Mouse (Mus musculus) testis, postnatal 10 days (tissue): Measurements from ENCODE around the gene Btbd2.

Experiments
- DNase-seq: peaks from one replicate; pipeline ENCODE4 v3.0.0; 2021; ENCODE audit warnings: low spot score

Btbd2 gene

DNA sequence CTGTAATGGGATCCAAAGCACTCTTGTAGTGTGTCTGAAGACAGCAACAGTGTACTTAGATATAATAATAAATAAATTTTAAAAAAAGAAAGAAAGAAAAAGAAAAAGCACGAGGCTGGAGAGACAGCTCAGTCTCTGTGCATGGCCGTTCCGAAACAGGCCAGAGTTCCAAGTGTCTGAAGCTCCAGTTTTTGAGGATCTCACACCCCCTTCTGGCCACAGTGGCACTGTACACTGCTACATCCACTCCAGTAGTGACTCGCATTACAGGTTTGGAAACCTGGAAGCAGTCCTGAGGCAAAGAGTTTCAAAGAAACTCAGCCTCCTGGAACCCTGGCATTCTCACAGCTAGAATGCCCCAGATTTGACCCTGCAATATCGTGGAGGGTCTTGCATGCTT, 31.0 kb upstream of the Btbd2 start:
- DNase-seq: peak; percentile 77

DNA sequence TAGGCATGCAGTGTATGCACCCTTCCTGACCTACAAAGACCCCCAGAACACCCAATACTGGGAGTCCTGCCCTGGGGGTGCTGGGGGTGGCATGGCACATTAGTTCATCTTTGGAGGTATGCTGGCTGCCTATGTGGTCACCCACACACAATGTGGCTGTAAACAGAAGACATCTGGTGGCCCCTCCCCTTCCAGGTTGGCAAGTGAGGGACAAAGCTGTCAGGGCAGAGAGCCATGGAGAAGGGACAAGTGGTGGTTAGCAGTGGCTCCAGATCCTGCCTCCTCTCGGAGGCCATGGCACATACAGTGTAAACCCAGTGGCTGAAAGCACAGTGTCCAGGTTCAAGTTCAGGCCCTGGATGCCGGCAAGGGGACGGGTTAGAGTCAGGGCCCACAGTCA, 29.7 kb upstream of the Btbd2 start:
- no peak for DNase-seq

DNA sequence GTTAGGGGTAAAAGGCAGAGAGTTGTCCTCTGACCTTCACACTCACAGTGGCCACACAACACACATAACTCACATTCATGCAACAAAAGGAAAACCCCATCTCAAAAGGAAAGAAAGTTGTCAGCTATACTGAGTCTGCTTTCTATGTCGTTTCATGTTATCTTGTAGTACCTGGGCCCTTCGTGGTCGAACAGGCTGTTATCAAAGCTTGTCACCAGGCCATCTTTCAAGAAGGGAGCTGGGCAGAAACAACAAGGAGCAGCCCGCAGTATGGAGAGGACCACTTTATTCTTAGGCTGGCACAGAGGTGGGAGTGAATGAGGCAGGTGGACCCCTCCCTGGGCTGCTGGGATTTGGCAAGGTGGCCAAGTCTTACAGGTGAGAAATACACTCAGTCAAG, 28.1 kb upstream of the Btbd2 start:
- DNase-seq: no peak

DNA sequence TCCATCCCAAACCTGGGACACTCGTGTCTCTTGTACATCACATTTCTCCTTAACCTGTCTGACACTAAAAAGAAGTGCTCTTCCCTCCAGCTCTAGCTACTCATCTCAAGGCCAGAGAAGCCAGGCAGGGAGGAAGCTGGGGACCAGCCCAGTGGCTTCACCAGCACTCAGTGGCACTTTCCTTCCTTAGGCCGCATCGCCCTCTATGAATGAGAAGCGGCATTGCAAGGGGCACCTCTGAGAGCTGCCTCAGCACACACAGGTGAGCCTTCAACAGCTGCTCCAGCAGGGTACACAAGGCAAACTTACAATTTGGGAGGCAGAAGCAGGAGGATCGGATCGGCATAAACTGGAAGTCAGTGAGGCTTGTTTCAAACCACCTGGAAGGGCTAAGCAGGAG, 27.3 kb upstream of the Btbd2 start:
- peak; percentile 73 for DNase-seq

DNA sequence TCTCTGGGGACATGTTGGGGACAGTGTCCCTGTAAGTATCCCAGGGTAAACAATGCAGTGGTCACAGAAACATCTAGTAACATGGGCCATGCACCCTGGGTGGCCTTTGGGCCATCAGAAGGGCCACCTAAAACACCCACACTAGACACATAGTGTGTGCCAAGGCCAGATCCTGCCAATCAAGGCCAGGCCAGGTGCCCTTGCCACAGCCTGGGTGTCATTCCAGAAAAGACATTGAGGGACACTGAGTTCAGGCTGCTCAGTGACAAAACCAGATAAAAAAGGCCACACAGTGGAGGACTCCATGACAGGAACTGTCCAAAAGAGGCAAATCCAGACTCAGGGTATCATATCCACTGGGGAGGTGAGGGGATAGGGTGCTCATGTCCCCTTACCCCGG, 26.8 kb upstream of the Btbd2 start:
- DNase-seq: no peak

DNA sequence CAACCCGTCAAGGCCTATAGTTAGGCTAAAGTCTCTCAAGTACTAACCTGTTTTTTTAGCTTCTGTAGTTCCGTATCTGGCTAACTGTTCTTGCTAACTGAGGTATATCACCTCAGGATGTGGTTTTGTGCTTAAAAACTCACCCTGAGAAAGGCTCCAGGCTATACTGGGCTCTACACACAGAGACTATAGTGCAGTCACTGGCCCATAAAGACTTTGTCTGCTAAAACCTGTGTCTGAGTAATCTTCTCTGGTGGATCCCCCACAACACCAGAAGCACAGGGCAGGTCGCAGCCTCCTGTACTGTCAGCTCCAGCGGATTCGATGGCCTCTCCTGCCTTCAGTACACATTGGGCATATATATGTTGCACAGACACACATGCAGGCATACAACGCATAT, 25.1 kb upstream of the Btbd2 start:
- no peak for DNase-seq

DNA sequence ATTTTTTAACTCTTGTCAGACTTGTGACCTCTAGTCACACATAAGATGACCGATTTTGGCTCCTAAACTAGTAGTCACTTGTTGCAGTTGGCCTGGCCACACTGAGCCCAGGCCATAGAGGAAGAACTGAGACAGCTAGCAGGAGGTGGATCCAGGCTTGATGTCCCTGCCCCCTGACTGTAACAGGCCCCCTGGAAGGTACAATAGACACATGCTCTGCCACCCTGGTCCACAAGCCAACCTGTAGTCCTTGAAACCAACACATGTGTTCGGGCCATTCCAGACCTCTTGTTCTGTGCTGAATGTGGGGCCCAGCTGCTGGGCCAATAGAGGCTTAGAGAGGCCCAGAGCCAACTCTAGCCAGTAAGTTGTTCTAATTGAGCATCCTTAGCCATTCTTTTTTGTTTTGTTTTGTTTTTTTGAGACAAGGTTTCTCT, 23.4 kb upstream of the Btbd2 start:
- DNase-seq: no peak

DNA sequence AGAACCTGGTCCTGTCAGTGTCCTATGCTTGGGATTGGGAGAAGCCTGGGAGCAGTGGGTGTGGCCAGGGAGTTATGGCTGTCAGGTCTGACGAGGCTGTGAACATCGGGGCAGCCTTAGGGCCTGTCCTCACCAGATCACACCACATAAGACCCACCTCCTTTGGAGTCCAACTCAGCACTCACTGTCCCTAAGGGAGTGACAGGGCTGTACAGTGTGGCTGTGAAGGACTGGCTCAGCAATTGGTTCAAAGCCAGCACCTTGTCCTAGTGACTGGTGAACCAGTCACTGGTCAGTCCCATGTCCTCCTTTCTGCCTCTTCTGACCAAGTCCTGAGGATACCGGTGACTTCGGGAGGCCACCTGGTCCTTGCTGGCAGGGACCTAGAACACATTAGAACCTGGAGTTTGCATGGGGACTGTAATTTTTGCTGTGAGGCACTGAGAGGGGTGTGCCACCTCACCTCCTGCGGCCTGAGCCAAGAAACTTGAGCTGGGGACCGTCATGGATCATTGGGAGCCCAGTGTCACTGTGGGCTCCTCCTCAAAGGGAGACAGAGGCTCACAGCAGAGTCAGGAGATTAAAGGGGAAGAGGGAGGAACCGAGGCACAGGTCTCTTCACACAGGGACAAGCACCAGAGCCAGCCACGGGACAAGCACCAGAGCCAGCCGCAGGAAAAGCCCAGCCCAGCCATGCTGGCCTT, 22.8 kb upstream of the Btbd2 start:
- DNase-seq: no peak

DNA sequence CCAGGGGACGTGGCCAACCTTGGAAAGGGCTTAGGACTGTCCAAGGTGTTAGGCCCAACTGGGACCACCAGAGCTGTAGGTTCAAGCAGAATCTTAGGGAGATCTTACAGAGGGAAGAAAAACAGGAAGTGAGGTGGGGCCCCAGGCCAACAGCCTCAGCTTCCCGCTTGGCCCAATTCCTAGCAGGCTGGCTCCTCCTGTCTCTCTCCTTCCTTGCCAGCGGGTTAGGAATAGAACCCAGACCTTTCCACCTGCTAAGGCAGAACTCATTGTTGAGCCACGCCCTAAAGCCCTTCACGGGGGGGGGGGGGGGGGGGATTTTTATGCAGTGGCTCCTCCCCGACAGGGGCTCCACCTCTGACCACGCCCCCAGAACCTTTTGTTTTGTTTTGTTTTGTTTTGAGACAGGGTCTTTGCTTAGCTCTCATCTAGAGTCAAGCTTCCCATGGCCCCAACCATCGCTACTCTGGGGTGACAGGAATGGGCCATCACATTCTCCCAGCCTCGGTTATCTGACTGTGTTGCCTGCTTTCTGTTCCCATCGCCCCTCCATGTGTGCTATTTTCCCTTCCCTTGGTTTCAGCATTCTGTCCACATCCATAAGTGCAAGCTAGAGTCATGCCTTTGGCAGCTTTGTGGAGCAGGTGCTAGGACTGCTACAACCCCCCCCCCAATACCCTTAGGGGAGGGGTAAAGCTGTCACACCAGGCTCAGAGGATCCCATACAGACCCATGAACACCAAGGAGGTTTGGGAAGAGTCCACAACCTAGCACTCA, 21.9 kb upstream of the Btbd2 start:
- no peak for DNase-seq

DNA sequence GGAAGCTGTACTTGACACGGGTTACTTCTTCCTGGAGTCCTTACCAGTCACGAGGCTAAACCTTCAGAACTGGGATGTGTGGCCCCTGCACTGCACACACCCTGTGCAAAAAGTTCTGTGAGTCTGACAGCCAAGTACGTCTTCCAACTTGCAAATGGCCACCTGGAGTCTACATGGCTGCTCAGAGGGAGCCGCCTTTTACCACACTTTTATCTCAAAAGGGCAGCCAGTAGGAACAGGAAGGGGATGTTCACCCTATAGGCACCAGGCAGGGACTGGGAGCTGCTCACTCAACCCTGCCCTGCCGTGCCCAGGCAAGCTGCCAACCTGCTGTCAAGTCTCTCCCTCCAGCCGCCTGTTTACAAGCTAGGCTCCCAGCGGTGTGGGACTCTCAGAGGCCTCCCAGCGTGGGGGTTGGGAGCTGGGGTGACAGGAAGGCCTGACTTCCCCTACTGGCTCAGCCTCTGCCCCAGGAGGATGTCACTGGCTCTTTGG, 21.1 kb upstream of the Btbd2 start, which contains the start of gene Mknk2:
Mknk2 (minus strand) TSS at position 171 of the 495 bp plus-strand sequence.
- DNase-seq: peak; percentile 90

DNA sequence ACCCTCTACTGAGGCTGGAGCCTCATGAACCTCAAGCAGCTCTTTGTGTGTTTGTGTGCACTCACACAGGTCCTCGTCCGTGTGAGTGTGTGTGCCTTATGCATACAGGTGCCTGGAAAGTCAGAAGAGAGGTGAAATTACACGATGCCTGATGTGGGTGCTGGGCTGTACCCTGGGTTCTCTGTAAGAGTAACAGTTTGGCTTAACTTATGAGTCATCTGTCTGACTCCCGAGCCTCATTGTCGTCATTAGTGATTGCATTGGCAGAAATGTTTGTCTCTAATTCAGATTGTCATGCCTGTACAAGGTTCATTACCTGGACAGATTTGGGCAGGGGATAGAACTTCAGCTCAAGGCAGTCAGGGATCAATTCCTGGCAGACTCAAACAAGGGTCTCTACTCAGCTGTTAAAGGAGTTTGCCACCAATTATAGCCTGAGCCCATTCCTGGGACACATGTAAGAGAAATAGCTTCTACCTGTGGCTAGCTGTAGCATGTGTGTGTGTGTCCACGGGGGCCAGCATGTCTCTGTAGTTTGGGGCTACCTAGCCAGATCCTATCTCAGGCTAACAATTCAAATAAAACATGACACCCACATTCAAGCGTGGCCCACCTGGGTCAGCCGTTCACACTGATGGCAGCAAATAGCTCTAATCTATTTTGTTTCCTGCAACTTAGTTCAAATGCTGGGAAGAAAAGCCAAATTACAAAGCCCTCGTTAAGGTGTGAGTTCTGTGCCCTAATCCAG, 20.4 kb upstream of the Btbd2 start:
- DNase-seq: no peak

DNA sequence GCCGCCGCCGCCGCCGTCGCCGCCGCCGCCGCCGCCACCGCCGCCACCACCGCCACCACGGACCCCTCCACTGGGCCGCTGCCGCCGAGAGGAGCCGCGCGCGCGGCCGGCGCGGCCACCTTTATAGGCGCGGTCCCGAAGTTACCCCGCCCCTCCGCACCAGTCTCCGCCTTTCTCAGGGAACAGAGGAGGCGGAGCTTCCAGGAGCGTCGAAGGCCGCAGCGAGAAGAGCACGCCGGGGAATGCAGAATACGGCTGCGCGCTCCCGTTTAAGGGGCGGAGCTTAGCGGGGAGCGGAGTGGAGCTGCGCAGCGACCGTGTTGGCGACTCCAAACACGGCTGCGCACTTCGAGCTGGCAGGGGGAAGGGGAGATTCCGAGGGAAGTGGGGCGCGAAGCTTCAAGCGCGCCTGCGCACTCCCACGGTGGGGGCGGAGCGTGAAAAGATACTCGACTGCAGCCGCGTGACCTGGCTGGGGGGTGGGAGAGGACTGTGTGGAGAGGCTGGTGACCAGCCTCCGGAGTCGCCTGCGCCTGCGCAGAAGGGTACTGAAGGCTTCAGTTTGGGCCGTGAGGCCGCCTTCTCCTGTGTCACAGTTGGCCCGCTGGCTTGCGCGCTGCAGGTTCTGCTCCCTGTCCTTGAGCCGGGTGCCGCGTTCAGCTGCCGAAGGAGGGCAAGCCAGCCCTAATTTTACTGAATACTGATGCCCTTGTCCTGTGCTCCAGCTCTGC, 19.5 kb upstream of the Btbd2 start:
- DNase-seq: peak; percentile 100

DNA sequence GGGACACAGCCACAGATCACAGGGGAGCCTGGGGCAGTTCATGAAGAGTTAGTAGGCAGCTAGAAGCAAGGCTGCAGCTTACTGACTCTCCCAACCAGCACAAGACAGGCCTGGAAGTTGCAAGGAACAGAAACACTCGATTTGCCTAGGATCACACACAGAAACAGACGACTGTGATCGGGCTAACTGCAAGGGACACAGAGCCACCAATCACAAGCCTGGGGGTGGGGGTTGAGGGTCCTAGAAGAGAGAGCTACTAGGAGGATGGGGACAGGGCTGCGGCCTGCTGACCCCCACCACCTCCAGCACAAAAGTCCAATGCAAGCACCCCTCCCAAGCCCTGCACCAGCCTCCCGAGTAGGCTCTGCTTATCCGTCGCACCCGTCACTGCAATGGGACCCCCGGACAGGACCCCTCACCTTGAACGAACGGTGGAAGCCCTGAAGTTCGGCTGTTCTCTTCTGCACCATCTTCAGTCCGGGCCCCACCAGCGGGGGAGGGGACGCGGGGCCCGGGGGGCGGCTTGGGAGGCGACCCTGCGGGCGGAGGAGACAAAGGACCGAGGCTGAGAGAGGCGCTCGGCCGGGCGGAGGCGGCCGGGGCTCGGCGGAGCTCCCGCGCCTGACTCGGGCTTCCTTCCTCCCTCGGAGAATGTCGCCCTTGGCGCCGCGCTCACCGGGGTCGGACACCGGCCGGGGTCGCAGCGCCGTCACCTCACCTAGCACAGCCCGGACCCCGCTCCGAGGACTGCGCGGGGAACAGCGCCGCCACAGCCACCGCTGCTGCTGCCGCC, 18.7 kb upstream of the Btbd2 start:
- DNase-seq: no peak

DNA sequence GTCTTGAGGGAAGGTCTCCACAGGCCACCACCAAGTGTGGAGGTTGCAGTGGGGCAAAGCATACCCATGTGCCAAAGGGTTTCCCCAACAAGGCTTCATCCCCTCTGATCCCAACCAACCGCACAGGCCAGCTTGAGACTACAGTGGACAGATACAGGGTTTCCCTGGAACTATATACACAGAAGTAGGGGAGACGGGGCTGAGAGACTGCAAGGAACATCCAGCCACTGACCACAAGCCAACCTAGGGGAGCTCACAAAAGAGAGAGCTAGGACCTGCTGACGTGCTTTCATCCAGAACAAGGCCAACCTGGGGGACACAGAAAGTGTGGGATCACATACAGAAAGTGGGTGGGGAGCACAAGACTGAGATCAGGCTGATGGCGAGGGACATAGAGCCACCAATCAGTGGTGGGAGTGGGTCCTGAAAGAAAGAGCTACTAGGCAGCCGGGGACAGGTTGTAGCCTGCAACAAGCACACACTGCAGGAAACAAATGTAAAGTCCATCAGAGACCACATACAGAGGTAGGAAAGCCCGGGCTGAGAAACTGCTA, 18.1 kb upstream of the Btbd2 start:
- DNase-seq: no peak

DNA sequence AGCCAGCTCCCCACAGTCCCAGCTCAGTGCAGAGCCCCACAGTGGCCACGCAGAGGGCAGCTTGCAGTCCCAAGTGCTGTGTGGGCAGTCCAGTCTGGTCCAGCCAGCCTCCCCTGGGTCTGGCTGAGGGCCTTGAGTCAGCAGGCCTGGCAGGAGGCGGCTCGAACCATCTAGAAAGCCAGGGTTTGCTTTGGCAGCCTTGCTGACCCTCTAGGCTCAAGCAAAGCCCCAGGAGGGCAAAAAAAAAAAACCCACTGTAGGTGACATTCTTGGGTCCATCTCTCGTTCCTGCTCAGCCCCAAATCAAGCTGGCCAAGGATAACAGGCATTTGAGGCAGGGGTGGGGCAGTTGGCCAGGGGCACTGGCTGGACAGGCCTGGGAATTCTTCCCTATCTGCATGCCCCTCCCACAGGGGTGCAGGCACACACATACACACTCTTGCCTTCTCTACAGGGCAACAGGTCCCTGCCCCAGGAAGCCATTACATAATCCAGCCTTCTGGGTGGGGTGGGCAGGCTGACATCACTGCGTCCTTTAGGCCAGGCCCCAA, 17.4 kb upstream of the Btbd2 start:
- DNase-seq: no peak

DNA sequence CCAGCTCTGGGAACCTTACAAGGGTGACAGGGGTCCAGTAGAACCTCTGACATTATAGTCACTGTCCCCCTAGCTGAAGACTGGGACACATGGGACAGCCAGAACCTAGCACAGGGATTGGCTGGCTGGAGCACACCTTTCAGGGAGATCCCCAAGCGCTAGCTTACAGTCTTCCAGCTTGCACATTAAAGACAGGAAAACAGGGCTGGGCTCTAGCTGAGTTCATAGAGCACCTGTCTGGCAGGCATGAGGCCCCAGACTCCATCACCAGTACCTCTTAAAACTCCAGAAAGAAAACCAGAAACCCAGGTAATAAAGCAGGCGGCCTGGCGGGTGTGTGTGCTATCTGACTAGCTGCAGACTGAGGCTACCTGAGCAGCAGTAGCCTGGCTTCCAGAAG, 16.8 kb upstream of the Btbd2 start:
- DNase-seq: no peak

DNA sequence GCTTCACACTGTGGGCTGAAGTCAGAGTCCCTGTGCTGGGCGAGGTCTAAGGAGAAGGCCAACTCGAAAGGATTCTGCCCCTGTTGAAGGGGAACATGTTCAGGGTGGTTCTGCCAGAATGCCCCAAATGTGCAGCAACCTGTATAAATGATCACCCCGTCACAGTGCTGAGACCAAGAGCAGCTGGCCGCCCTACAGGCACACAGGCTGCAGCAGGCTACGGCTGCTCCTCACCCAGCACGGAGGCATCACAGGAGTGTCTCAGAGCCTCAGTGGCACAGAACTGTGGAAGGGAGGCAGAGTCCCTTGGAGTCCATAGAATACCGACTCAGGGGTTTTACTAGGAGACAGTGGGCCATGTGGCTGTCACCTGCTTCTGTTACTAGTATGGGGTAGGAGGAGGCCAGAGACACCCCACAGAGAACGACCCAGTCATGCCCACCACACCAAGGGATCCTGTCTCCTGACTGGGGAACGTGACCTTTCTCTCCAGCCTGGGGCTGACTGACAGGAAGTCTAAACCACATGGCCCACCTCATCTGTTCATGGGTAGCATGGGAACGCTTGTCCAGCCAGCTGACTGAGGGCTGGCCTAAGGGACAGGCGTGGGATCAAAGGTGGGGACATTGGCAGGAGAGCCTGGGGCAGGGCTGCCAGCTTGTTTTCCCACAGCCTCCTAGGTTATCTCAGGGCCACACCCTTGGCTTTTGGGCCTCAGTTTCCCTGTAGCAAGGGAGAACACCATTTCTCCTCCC, 15.2 kb upstream of the Btbd2 start:
- no peak for DNase-seq

DNA sequence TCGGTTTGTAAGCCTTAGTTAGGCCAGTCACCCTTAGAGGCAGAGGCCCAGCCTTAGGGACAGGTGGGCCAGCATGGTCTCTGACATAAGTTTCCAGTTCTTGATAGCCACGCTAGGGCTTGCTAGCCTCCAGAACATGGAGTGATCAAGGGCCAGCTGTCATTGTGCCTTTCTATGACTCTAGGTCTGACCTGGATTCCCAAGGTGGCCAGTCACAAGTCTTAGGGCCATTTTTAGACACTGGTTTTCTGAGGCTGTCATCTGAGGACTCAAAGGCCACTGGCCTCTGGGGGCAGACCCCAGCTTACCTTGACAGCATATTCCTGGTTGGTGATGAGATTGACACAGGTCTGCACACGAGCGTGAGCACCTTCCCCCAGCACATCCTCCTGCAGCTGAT, 14.4 kb upstream of the Btbd2 start:
- DNase-seq: no peak

DNA sequence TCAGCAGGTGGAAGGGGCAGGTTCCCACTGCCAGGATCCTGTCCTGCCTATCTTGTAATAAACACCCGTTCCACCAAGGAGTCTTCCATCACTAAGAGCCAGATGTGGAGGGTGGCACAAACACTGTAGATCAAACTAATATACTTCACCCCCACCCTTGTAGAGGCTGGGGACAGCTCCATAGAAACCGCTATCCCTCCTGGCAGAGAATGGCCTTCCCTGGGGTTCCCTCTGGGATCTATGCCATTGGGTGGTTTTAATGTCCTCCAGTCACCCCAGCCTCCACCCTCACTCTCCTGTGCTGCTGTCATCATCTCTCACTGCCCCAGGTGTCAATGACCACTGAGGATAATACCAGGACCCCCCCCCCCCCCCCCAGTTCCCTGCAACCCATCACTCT, 13.7 kb upstream of the Btbd2 start:
- no peak for DNase-seq
